Mouse (Mus musculus): ENCODE measurements at regions not wholly inside any gene's neighbourhood (a gene's known extent, or its start where the extent isn't known, plus 50 kb on each side); places are given as distances from the start of the nearest gene placed in this dataset.

- DNase-seq (ENCODE audit: low read depth, low spot score), result no peak
These were observed 54.4 kb upstream of the Calcoco1 start for GRCm38 (mm10) chr15:102776218-102776850.

- no peak for DNase-seq (ENCODE audit: low read depth, low spot score)
These were observed 58.6 kb upstream of the Calcoco1 start for GRCm38 (mm10) chr15:102780626-102781025.

GRCm38 (mm10) chr15:102782988-102783799 lies 61.2 kb upstream of the Calcoco1 start:
- no peak for DNase-seq (ENCODE audit: low read depth, low spot score)

GRCm38 (mm10) chr15:102785055-102785820 lies 63.3 kb upstream of the Calcoco1 start:
- DNase-seq (ENCODE audit: low read depth, low spot score), result peak; percentile 70

- DNase-seq (ENCODE audit: low read depth, low spot score), result no peak
These were observed 67.0 kb upstream of the Calcoco1 start for GRCm38 (mm10) chr15:102788846-102789518.

GRCm38 (mm10) chr15:102797020-102797618 lies 75.1 kb upstream of the Calcoco1 start:
- DNase-seq (ENCODE audit: low read depth, low spot score), result no peak

GRCm38 (mm10) chr15:102800049-102800448 lies 78.1 kb upstream of the Calcoco1 start:
- DNase-seq (ENCODE audit: low read depth, low spot score), result no peak

- DNase-seq (ENCODE audit: low read depth, low spot score), result no peak
These were observed 80.4 kb upstream of the Calcoco1 start for GRCm38 (mm10) chr15:102802265-102802813.

GRCm38 (mm10) chr15:102807353-102807752 lies 85.4 kb upstream of the Calcoco1 start:
- no peak for DNase-seq (ENCODE audit: low read depth, low spot score)

GRCm38 (mm10) chr15:102819181-102819580 lies 97.2 kb upstream of the Calcoco1 start:
- no peak for DNase-seq (ENCODE audit: low read depth, low spot score)

GRCm38 (mm10) chr15:102839688-102840087 lies 81.2 kb upstream of the Hoxc13 start:
- no peak for DNase-seq (ENCODE audit: low read depth, low spot score)

GRCm38 (mm10) chr15:102862374-102862773 lies 58.5 kb upstream of the Hoxc13 start:
- DNase-seq (ENCODE audit: low read depth, low spot score), result no peak

- no peak for DNase-seq (ENCODE audit: low read depth, low spot score)
These were observed 54.1 kb upstream of the Hoxc13 start for GRCm38 (mm10) chr15:102866788-102867187.
